11 mouse cellular contexts compared by ENCODE assay signal in the genomic region with DNA sequence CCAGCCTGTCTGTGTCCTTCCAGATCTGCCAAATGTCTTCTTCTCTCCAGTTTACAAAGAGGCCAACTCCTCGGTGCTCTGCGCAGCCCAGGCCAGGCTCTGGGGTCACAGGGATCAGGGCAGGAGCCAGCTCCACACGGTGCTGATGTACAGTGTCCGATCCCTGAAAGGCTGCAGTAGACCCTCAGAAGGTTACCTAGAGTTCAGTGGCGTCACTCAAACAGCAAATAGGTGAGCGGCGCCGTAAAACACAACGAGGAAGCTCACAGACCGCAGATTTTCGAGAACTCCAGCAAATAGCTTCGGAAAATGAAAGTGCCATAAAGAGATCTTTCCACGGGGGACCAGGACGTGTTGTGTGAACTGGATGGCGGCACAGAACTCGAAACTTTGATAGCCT. TPM values are rescaled to one million over a fixed set of nuclear protein-coding genes. Genes with fewer than 3 reads are reported as not detected.
DNase-seq lines count a peak whose midpoint lies in the region; ATAC-seq and TF ChIP-seq lines count a peak whose summit lies in the region.
"Had no signal": no experiment of that assay in that cellular context is flagged by ENCODE, and none has a peak within 500 bp of the region (broad histone marks: within the 10 kb centered on the region; RNA-seq: fewer than 3 reads in every experiment).

No protein-coding gene starts in this region.

- TF ChIP-seq POLR2A in MEL (IDR thresholded peaks at IDR 0.05; ENCODE audit: control insufficient read depth in 1 of 2, insufficient read depth in 1 of 2, low read depth in 1 of 2, low read length in 2 of 2, poor library complexity in 1 of 2), result no peak

- H3K79me2 ChIP-seq in MEL (ENCODE audit: control insufficient read depth, insufficient read depth, low read length, poor library complexity), result no peaks in the 10 kb centered on the region

- no peak overlapping the region for H3K9ac ChIP-seq in kidney, embryonic 15.5 days
- peak overlapping the region; percentile 27; the same call in 1 of the 2 replicates for H3K9ac ChIP-seq in MEL (ENCODE audit: control insufficient read depth, low read depth, low read length, poor library complexity, severe bottlenecking)
- H3K9ac ChIP-seq in limb, embryonic 15.5 days, result 0 out of 2 replicates have a peak overlapping the region, but pooled peaks have one; percentile 23

- DNase-seq in kidney, postnatal 10 days, result no peak
- DNase-seq in MEL (ENCODE audit: low read depth, low spot score), result peak; percentile 17
- DNase-seq in embryo, embryonic 9.5 days (ENCODE audit: extremely low spot score), result peak; percentile 54
- no peak for DNase-seq in right cerebral cortex, postnatal 36 days (ENCODE audit: low spot score in 2 of 2)
- no peak for DNase-seq in cerebellum, adult 9-11 months
- no peak for DNase-seq in kidney, postnatal 4 days
- DNase-seq: gastrocnemius, postnatal 36 days had no signal

- peaks cover 80% of the 10 kb centered on the region for H3K27me3 ChIP-seq in kidney, embryonic 15.5 days
- H3K27me3 ChIP-seq in MEL (ENCODE audit: control insufficient read depth in 1 of 2, insufficient read depth in 2 of 2, low read length in 2 of 2), result no peaks in the 10 kb centered on the region
- H3K27me3 ChIP-seq in limb, embryonic 15.5 days, result peaks cover 4% of the 10 kb centered on the region; the same call in 1 of the 2 replicates

- H3K4me1 ChIP-seq in kidney, embryonic 15.5 days, result peaks cover 22% of the 10 kb centered on the region
- no peaks in the 10 kb centered on the region for H3K4me1 ChIP-seq in MEL (ENCODE audit: control insufficient read depth in 1 of 2, insufficient read depth in 2 of 2, low read length in 2 of 2)
- peaks cover 48% of the 10 kb centered on the region for H3K4me1 ChIP-seq in limb, embryonic 15.5 days

- peak overlapping the region; percentile 10 for H3K4me3 ChIP-seq in kidney, embryonic 15.5 days (replicated peaks)
- H3K4me3 ChIP-seq in MEL (ENCODE audit: control insufficient read depth in 1 of 2, insufficient read depth in 1 of 2, low read depth in 2 of 2, low read length in 2 of 2), result peak overlapping the region; percentile 43 to 48
- peak overlapping the region; percentile 23 for H3K4me3 ChIP-seq in limb, embryonic 15.5 days
- H3K4me3 ChIP-seq: erythroblast, embryonic 14.5 days; myocyte had no signal

- H3K36me3 ChIP-seq in kidney, embryonic 15.5 days, result no peaks in the 10 kb centered on the region
- H3K36me3 ChIP-seq in MEL (ENCODE audit: control insufficient read depth in 1 of 2, insufficient read depth in 2 of 2, low read length in 2 of 2), result no peaks in the 10 kb centered on the region
- H3K36me3 ChIP-seq in limb, embryonic 15.5 days, result no peaks in the 10 kb centered on the region

- no peak for TF ChIP-seq CTCF in MEL (IDR thresholded peaks at IDR 0.05 in 2 of 3, conservative IDR thresholded peaks at IDR 0.05 in 1 of 3; ENCODE audit: control insufficient read depth in 1 of 3, insufficient read depth in 1 of 3, low read depth in 2 of 3, low read length in 3 of 3, poor library complexity in 1 of 3, severe bottlenecking in 1 of 3)

- ATAC-seq in kidney, embryonic 15.5 days (replicated peaks; ENCODE audit: low FRiP score), result no peak
- no peak for ATAC-seq in limb, embryonic 15.5 days (ENCODE audit: insufficient number of reproducible peaks, low FRiP score, low TSS enrichment, low read depth)

- H3K27ac ChIP-seq in kidney, embryonic 15.5 days, result no peak overlapping the region
- no peak overlapping the region for H3K27ac ChIP-seq in MEL (ENCODE audit: control insufficient read depth, low read depth, low read length)
- H3K27ac ChIP-seq in limb, embryonic 15.5 days, result peak overlapping the region; percentile 67; the same call in 1 of the 2 replicates

- TF ChIP-seq RAD21 in MEL (IDR thresholded peaks at IDR 0.05; ENCODE audit: low read depth, low read length), result no peak

- no peaks in the 10 kb centered on the region for H3K9me3 ChIP-seq in kidney, embryonic 15.5 days (replicated peaks)
- no peaks in the 10 kb centered on the region for H3K9me3 ChIP-seq in MEL (replicated peaks; ENCODE audit: insufficient read depth, low read length)
- no peaks in the 10 kb centered on the region for H3K9me3 ChIP-seq in limb, embryonic 15.5 days

- TF ChIP-seq EP300 in MEL (IDR thresholded peaks at IDR 0.05; ENCODE audit: low read depth in 1 of 2, low read length in 2 of 2), result no peak

- 27% methylated on average over 16 of the region's 16 CpGs for WGBS in kidney, embryonic 15.5 days
- 18% methylated on average over 16 of the region's 16 CpGs for WGBS in limb, embryonic 15.5 days

- H3K4me2 ChIP-seq in kidney, embryonic 15.5 days, result peak overlapping the region; percentile 44
- H3K4me2 ChIP-seq in limb, embryonic 15.5 days, result peak overlapping the region; percentile 41

TF ChIP-seq in MEL, 35 proteins besides CTCF, POLR2A, EP300 and RAD21:
- TF ChIP-seq USF1 (IDR thresholded peaks at IDR 0.05; ENCODE audit: low read depth, low read length) (no peak), POLR2AphosphoS5 (IDR thresholded peaks at IDR 0.05; ENCODE audit: borderline replicate concordance, low read depth, low read length) (no peak), E2F4 (IDR thresholded peaks at IDR 0.05; ENCODE audit: borderline replicate concordance, low read depth, low read length) (no peak), TCF12 (IDR thresholded peaks at IDR 0.05; ENCODE audit: low read depth, low read length) (no peak), BHLHE40 (IDR thresholded peaks at IDR 0.05; ENCODE audit: borderline replicate concordance, low read depth, low read length) (no peak), ZC3H11A (IDR thresholded peaks at IDR 0.05; ENCODE audit: low read depth, low read length) (no peak), TAL1 (IDR thresholded peaks at IDR 0.05; ENCODE audit: low read length) (no peak), NRF1 (IDR thresholded peaks at IDR 0.05; ENCODE audit: insufficient read depth, low read depth, low read length, poor library complexity, severe bottlenecking) (no peak), MXI1 (IDR thresholded peaks at IDR 0.05; ENCODE audit: low read depth, low read length) (no peak), ZKSCAN1 (IDR thresholded peaks at IDR 0.05; ENCODE audit: low read depth, low read length) (no peak)
TF ChIP-seq in MEL: peak in this region for 0.

RNA-seq across cellular contexts. Expression of a gene that starts 44.0 kb away (rescaled TPM):
- 6.9 and 8.9 TPM in 2 replicates for polyA plus RNA-seq in kidney, embryonic 15.5 days (2015; fragmentation: Nextera tagmentation; extraction: Ambion mirVana)
- total RNA-seq in MEL (2012; rRNA removed), result not detected in 2 replicates
- not detected for polyA plus RNA-seq in MEL (2012; ENCODE audit: insufficient read depth in 1 of 2, insufficient read length in 2 of 2, low read depth in 1 of 2, low replicate concordance in 2 of 2, missing spikeins in 1 of 2)
- polyA plus RNA-seq in limb, embryonic 15.5 days (2015; fragmentation: Nextera tagmentation; extraction: Ambion mirVana), result 66.3 and 71.2 TPM in 2 replicates
- polyA plus RNA-seq: erythroblast, embryonic 14.5 days had no signal

Comparison
In these comparisons a context has a peak if more than half of its experiments do, and no peak if none do; other contexts are left out.
1. DNase-seq: peak in MEL (single experiment) and embryo, embryonic 9.5 days (single experiment); none in kidney, postnatal 10 days (single experiment), right cerebral cortex, postnatal 36 days (0 of 2), cerebellum, adult 9-11 months (single experiment) and kidney, postnatal 4 days (0 of 2).
2. Peak in every context shown above with its lines, with median percentiles within 50 percentile points of each other: H3K4me3 ChIP-seq.